Mouse (Mus musculus): ENCODE data around the gene Dbn1.

Dbn1 gene

GRCm38 (mm10) chr13:55487578-55488498 is at the start of gene Dbn1:
Gene Dbn1, minus strand, starts transcription at chr13:55488111.
- no peak for DNase-seq

DNA sequence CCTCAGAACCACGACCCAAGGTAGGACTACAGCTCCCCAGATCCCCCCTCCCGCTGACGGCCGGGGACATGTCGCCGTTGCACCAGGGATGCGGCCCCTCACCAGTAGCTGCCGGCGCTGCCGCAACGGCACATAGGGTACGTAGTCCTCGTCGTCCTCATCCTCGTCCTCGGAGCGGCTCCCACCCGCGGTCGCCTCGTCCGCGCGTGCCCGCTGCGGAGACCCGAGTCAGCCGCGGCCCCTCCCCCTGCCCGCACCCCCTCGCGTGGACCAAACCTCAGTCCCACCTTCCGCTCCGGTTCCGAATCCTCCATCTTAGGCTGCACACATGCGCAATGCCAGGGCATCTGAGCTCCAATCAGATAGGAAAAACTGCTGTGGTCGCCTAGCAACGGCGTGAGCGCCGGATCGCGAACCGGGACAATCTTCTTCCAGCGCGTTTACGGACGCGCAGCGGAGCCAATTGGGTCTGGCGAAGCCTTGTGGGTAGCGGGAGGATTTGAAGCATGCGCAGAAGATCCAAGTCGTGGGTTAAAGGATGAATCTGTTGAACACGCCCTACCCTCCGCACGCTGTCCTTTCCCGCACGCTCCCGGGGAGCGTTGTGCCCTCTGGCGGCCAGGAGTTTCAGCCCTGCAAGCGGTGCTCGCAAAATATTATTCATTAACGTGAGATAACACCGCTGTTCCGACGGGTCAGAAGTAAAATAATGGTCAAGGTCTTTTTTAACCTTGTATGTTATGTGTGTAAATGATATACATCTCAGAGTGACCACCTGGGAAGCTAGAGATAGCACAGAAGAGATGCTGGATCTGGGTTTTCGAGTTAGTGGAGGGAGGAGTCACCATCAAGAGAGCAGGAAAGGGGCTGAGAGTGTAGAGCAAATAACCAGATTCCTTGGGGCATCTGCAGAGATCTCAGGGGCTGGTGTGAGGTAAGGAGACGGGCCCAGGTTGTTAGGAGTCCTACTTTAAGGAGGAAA is 48.6 kb upstream of the Dbn1 start, which contains the start of gene Ddx41:
Gene Ddx41 (minus strand): TSS at position 465 of the 982 bp plus-strand sequence.
- peak; percentile 100 for DNase-seq

DNA sequence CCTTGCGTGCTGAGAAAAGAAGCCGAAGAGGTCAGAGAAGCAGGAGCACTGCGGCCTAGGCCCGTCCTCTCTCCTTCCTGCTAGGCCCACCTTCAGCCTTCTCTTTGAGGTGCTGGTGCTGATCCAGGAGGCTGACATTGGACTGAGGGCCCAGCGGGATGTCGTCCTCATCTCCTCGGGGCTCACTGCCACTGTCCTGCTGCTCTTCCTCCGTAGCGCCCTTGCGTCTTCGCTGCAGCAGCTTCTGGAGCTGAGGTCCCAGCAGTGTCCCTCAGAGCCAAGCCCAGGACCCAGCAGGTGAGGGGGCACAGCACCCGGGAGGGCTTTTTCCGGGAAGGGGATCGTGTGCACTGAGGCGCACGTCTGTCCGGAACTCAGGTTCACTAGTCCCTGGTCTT is 47.9 kb upstream of the Dbn1 start:
- no peak for DNase-seq

DNA sequence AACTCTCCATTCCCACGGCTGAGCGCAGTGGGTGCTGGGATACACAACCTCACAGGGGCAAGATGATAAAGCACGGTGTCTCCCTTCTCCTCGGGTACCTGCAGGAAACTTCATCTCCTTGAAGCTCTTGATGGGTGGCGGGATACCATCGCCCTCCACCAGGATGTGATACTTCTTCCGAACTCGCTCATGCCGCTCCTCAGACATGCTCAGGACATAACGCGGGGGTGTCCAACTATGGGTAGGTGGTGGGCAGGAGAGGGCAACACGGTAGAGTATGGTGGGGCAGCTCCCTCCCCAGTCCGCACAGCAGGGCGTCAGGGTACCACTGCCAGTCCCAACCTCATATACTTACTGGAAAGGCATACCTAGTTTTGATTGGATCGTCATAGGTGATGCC is 47.3 kb upstream of the Dbn1 start:
- DNase-seq, result no peak

DNA sequence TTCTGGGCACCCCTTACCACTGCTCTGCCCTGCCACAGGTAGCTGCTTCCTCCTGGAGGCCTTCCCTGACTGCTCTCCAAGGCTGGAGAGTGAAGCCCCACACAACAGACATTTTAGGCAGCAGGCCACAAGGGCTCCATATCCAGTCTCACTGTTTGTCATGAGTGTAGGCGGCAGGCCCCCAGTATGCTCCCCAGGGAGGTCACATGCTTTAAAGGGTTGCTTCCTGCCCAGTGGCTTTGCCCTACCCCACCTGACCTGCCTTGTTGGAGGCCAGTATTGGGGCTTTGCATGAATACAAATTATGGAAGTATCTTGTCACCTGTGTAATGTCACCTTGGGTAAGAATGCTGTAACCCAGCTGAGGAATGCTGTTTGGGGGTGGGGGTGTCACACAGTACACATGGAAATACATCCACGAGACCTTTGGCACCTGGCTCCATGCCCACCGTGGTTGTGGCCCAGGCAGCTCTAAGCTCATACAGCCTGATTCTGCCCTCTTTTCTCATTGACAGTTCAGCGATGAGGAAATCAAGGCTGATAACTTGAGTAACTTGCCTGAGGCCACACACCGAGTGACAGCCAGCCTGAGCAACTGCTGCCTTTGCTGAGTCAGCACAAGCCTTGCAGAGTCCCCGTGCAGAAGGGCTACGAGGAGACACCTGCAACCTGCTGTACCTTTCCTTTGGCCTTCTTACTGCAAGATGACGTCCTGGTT is 41.4 kb upstream of the Dbn1 start, which contains the start of gene Dok3:
Gene Dok3 (minus strand): TSS at position 99 of the 718 bp plus-strand sequence.
- peak; percentile 31 for DNase-seq

DNA sequence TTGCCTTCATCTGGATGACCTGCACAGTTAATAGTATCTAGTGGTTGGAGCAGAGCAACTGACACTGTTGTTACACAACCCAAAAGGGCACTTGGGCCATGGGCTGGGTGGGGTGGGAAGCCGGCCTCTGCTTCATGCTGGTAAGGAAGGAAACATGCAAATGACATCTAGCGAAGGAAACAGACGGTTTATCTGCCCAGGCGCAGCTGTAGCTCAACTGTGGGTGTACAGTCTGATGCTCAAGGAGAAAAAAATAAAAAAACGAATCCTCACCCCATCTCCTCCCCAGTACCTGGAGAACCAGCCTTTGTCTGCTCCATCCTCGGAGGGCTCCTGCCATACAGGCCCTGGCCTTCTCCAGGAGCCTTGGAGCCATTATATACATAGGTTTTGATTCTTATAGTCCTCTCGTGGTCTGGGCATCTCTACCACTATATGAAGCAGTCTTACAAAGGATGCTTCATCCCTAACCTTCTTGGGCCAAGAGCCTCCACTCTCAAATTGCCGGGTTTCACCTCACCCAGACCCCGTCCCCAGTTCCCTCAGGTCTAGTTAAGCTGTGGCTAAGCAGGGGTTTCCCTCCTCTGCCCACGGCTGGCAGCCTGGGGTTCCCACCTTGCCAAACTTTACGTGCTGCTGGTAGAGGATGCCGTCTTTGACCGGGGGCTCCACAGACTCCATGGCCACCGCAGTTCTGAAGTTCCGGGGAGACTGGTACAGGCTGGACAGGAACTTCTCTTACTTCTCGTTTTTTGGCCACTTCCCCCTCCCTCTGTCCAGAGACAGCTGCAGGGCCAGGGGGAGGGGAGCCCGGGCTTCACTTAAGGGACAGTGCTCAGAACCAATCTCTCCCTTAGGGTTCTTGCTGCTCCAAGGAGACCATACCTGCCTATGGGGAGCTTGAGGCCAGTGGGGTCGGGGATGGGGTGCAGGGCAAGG is 40.2 kb upstream of the Dbn1 start:
- DNase-seq, result peak; percentile 15

DNA sequence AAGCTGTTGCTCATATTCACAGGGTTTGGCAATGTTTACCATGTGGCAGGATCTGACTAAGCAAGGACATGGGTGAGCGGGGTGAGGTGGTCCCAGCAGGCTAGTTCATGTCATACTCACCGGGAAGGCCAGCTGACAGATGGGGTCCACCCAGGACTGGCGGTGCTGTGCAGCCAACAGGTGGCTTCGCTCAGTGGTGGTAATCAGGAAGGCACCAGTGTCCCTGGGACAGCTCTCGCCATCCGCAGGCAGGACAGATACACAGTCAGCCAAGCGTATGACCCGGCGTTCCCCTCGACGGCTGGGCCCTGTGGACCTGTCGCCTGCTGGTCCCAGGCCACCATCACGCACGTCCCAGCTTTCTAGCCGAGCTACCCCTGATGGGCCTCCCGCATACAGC is 39.3 kb upstream of the Dbn1 start:
- DNase-seq, result no peak

DNA sequence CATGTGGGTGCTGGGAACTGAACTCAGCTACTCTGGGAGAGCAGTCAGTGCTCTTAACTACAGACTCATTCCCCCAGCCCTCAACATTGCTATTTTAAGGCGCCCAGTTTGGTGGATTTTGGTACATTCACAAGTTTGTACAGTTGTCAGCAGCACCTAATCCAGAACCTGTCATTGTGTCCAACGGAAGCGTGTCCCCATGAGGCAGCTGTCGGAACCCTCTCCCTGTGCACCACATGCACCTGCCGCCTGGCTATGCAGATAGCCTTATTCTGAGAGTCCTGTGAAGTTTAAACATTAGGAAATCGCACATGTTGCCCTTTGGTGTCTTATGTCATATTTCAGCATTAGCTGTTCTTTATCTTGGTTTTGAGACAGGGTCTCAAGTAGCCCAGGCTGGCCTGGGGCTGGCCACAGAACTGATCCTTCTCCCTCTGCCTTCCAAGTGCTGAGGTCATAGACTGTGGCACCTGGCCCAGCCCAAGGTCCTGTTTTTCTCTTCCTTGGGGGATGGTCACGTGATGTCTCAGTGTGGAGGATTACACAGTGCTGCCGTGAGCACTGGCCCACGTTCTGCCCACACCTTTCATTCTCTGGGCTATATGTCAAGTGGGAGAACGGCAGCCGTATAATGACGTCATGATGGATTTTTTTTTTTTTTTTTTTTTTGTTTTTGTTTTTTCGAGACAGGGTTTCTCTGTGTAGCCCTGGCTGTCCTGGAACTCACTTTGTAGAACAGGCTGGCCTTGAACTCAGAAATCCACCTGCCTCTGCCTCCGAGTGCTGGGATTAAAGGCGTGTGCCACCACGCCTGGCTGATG is 38.0 kb upstream of the Dbn1 start:
- DNase-seq, result peak; percentile 17

- no peak for DNase-seq
Measured at GRCm38 (mm10) chr13:55523951-55524600, 36.2 kb upstream of the Dbn1 start.

GRCm38 (mm10) chr13:55523278-55523677 is 35.4 kb upstream of the Dbn1 start:
- peak; percentile 73 for DNase-seq

- peak; percentile 11 for DNase-seq
Measured at GRCm38 (mm10) chr13:55522730-55523129, 34.8 kb upstream of the Dbn1 start.

DNA sequence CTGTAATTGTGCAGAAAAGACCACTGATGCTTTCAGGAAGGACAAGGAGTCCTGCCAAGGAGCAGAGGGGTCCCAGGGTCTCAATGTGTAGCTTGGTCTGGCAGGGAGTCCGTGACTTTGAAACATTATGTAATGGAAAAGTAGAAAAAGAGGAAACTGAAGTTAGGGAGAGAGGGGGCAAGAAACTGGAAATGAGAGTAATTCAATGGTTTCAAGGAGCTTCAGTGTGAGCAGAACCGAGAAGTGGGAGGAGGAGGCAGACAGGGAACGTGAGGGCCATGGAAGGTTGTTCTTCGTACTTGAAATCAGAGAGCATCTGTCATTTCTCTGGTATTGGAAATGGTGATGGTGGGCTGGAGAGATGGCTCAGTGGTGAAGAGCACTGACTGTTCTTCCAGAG is 31.7 kb upstream of the Dbn1 start:
- DNase-seq, result no peak

- DNase-seq, result peak; percentile 91
Measured at GRCm38 (mm10) chr13:55516955-55517354, 29.0 kb upstream of the Dbn1 start.

DNA sequence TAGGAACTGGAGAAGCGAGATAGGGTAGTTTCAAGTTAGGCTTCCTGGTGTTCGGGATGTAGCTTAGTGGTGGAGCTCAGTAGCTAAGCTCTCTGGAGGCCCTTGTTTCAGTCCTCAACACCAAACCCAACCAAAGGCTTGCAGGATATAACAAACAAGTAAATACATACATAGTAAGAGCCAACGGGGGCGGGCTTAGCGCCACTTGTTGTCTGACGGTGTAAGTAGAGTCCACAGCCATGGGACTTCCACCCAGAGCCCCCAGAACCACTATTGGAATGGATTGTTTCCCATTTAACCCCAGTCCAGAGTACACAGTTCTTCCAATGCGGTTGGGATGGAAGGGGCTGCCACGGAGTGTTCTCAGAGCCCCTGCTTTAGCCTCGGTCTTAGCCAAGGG is 25.9 kb upstream of the Dbn1 start:
- DNase-seq, result no peak

- peak; percentile 89 for DNase-seq
Measured at GRCm38 (mm10) chr13:55513111-55513748, 25.3 kb upstream of the Dbn1 start, which contains the start of gene Pdlim7. Gene Pdlim7, minus strand, starts transcription at chr13:55513676.

GRCm38 (mm10) chr13:55512379-55513031 is 24.6 kb upstream of the Dbn1 start:
- peak; percentile 61 for DNase-seq

DNA sequence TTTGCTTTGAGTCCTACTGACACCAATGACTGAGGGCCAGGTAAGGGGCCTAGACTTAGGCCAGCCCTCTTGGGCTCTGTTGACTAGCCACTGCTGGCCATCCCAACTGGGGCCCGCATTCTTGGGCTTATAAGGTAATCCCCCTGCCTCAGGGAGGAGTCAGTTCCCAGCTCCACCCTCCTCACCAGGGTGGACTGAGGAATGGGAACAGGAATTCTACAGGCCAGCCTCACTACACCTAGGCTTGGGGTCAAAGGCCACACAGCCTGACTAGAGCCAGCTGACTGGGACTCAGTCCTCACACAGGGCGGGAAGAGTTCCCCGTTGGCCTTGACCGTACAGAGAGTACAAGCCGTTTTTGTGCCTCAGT is 23.6 kb upstream of the Dbn1 start:
- peak; percentile 13 for DNase-seq

- DNase-seq, result peak; percentile 59
Measured at GRCm38 (mm10) chr13:55510668-55511491, 23.0 kb upstream of the Dbn1 start.
